Mouse (Mus musculus): ENCODE data around the gene Fras1.

DNA sequence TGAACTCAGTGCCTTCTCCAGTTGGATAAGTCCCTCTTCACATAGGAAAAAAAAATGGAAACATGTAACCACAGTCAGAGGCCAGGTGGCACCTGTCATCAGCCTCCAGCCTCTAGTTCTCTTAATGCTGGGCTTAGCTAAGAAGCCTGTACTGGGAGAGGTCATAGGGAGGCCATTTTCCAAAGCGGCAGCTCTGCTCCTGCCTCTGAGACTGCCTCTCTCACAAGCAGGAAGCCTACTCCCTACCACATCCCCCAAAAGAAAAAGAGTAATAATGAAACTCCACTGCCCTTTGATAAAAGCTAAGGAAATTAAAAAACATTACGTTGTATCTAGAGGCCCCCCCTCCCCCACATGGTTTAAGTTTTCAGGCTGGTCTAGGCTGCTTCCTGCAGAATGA is 309.0 kb downstream of the Fras1 start:
- TF ChIP-seq POLR2A (IDR thresholded peaks at IDR 0.05; ENCODE audit: control insufficient read depth, low read depth, low read length) (no peak), CTCF (IDR thresholded peaks at IDR 0.05; ENCODE audit: control insufficient read depth, insufficient read depth, insufficient replicate concordance, low read depth, low read length) (no peak)

All from testis, adult 2 months (tissue).